Mouse (Mus musculus) bone marrow macrophage, adult 2 months (primary cell): ENCODE data around the gene Zfp444.

ENCODE experiments used
- CTCF ChIP-seq: IDR thresholded peaks from 2 replicates; pipeline ENCODE4 v1.5.1; 2012; ENCODE audit warnings: low read depth, mild to moderate bottlenecking, low read length, moderate library complexity
- POLR2A ChIP-seq: IDR thresholded peaks from 2 replicates; pipeline ENCODE4 v1.6.1; 2012; ENCODE audit warnings: mild to moderate bottlenecking, low read depth, low read length, borderline replicate concordance

GRCm38 (mm10) chr7:6146194-6146981 lies 25.6 kb upstream of the Zfp444 start:
- no peak for TF ChIP-seq CTCF
- TF ChIP-seq POLR2A: no peak
